Mouse (Mus musculus) thymus, adult 2 months (tissue): ENCODE results near the gene Tnpo2.

ENCODE experiments used
- CTCF ChIP-seq: fragments of 200-500 bp; IDR thresholded peaks from 2 replicates; pipeline ENCODE4 v1.5.1; 2012; ENCODE audit warnings: mild to moderate bottlenecking, control low read depth, low read length, moderate library complexity, borderline replicate concordance; ENCODE audit not compliant: control insufficient read depth, poor library complexity, insufficient read depth; ENCODE audit errors: extremely low read depth
- POLR2A ChIP-seq: fragments of 200-500 bp; IDR thresholded peaks from 2 replicates; pipeline ENCODE4 v1.6.1; 2012; ENCODE audit warnings: mild to moderate bottlenecking, low read length, control low read depth, moderate library complexity; ENCODE audit not compliant: control insufficient read depth, poor library complexity, insufficient read depth; ENCODE audit errors: extremely low read depth

- TF ChIP-seq POLR2A (no peak), CTCF (no peak)
These were observed 35.7 kb downstream of the Tnpo2 start for GRCm38 (mm10) chr8:85072364-85072929.
